Mouse (Mus musculus) lung, embryonic 14.5 days (tissue): ENCODE measurements around the gene Srrm2. TPM values are rescaled to one million over a fixed set of nuclear protein-coding genes. Genes with fewer than 3 reads are reported as not detected.

ENCODE experiments used
- ATAC-seq: fragments of 200-750 bp; cut with Nextera tagmentation; 2 replicates; pipeline ENCODE4 v1.8.0; 2017; ENCODE audit warnings: mild to moderate bottlenecking, moderate TSS enrichment, moderate library complexity; ENCODE audit not compliant: insufficient read depth
- DNase-seq: peaks from one replicate; pipeline ENCODE4 v3.0.0-alpha.2; 2015
- H3K27ac ChIP-seq: fragments of 300-500 bp; sonication (generic); 2 replicates; pipeline ENCODE4 v1.5.1; 2014; ENCODE audit warnings: low read depth, mild to moderate bottlenecking, moderate library complexity
- H3K27me3 ChIP-seq: fragments of 300-500 bp; sonication (generic); 2 replicates; pipeline ENCODE4 v1.6.1; 2014; ENCODE audit warnings: low read length, control low read depth; ENCODE audit not compliant: insufficient read depth
- H3K36me3 ChIP-seq: fragments of 300-500 bp; sonication (generic); 2 replicates; pipeline ENCODE4 v1.6.1; 2014; ENCODE audit warnings: control low read depth; ENCODE audit not compliant: insufficient read depth
- H3K4me1 ChIP-seq: fragments of 300-500 bp; sonication (generic); 2 replicates; pipeline ENCODE4 v1.6.1; 2014; ENCODE audit warnings: antibody characterized with exemption, control low read depth; ENCODE audit not compliant: insufficient read depth
- H3K4me2 ChIP-seq: fragments of 300-500 bp; sonication (generic); 2 replicates; pipeline ENCODE4 v1.6.1; 2014; ENCODE audit warnings: mild to moderate bottlenecking
- H3K4me3 ChIP-seq: fragments of 300-500 bp; sonication (generic); 2 replicates; pipeline ENCODE4 v1.5.1; 2014; ENCODE audit warnings: low read depth, low read length
- H3K9ac ChIP-seq: fragments of 300-500 bp; sonication (generic); 2 replicates; pipeline ENCODE4 v1.6.1; 2014
- H3K9me3 ChIP-seq: fragments of 300-500 bp; sonication (generic); 2 replicates; pipeline ENCODE4 v1.6.1; 2016; ENCODE audit warnings: low read depth, low read length, control low read depth
- CTCF ChIP-seq: IDR thresholded peaks from 2 replicates; pipeline ENCODE4 v1.5.1; 2016; ENCODE audit warnings: antibody characterized with exemption, low read depth
- WGBS: fragments of 180-500 bp; shearing (Covaris S2); extraction: QIAGEN DNeasy Blood & Tissue Kit; methylation state at CpG from one replicate; pipeline ENCODE4 v1.1.7; 2014; 5-methylcytosine and 5-hydroxymethylcytosine counted together
- microRNA-seq: library from miRNA; unstranded; fragments of <30 nt; microRNA quantifications from one replicate; pipeline ENCODE4, GENCODE M21; 2016; ENCODE audit warnings: borderline number of aligned reads
- polyA plus RNA-seq: library from polyadenylated mRNA; unstranded; fragments of >200 nt; fragmentation: Nextera tagmentation; extraction: Ambion mirVana; gene quantifications from 2 replicates; pipeline ENCODE4 v1.2.1, GENCODE M21; 2014

Gene Srrm2
- polyA plus RNA-seq, 1 experiment from 2014 or later: 491 TPM

DNA sequence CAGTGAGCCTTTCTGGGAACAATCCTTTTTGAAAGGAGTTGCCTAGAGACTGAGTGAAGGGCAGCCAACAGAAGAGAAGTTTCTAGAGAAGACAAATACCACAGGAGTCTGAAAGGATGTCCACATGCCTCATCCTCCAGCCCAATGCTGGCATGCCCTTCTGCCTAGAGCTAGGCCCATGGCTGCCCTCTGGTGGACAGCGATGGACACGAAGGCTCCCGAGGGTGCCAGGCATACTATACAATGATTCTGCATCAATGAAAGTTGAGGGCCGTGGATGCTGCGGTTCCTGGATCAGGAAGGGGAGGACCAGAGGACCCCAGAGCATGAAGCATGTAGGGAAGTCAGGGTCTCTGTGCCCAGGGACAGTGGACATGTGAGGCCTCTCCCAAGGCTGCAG, 63.0 kb downstream of the Srrm2 start:
- Histone ChIP-seq H3K27me3 (no peaks in the 10 kb centered on the region), H3K27ac (no peak overlapping the region), H3K4me1 (no peaks in the 10 kb centered on the region), H3K4me2 (no peak overlapping the region), H3K4me3 (no peak overlapping the region), H3K36me3 (no peaks in the 10 kb centered on the region), H3K9me3 (no peaks in the 10 kb centered on the region), H3K9ac (no peak overlapping the region)
- WGBS: 33% methylated on average over 5 of the region's 5 CpGs
- peak; percentile 73 for DNase-seq
- ATAC-seq: 0 out of 2 replicates have a peak, but pooled peaks have one; percentile 43
- peak; percentile 79 for TF ChIP-seq CTCF

GRCm38 (mm10) chr17:23854229-23854765, 64.0 kb downstream of the Srrm2 start:
- Histone ChIP-seq H3K27me3 (no peaks in the 10 kb centered on the region), H3K27ac (no peak overlapping the region), H3K9ac (no peak overlapping the region), H3K4me2 (no peak overlapping the region), H3K9me3 (no peaks in the 10 kb centered on the region), H3K4me1 (no peaks in the 10 kb centered on the region), H3K36me3 (no peaks in the 10 kb centered on the region), H3K4me3 (no peak overlapping the region)
- TF ChIP-seq CTCF: no peak
- no peak for DNase-seq
- no peak for ATAC-seq
- WGBS: 77% methylated on average over 10 of the region's 10 CpGs

DNA sequence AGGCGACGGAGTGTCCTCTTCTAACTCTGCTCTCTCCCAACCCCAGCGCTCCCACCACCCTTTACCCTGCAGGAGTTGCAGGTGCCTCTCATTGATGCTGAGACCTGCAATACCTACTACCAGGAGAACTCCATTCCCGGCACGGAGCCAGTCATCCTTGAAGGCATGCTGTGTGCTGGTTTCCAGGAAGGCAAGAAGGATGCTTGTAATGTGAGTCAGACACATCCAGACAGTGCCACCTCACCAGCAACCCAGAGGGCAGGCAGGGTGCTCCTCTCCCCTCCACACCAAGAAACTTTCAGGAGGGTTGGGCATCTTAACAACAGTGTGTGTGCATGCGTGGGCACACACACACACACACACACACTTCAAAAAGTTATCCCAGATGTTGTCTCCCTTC, 66.9 kb downstream of the Srrm2 start:
- Histone ChIP-seq H3K4me1 (no peaks in the 10 kb centered on the region), H3K27ac (no peak overlapping the region), H3K9ac (no peak overlapping the region), H3K4me3 (no peak overlapping the region), H3K36me3 (no peaks in the 10 kb centered on the region), H3K4me2 (no peak overlapping the region), H3K9me3 (no peaks in the 10 kb centered on the region), H3K27me3 (no peaks in the 10 kb centered on the region)
- DNase-seq: no peak
- 81% methylated on average over 6 of the region's 6 CpGs for WGBS
- ATAC-seq: no peak
- TF ChIP-seq CTCF: no peak

DNA sequence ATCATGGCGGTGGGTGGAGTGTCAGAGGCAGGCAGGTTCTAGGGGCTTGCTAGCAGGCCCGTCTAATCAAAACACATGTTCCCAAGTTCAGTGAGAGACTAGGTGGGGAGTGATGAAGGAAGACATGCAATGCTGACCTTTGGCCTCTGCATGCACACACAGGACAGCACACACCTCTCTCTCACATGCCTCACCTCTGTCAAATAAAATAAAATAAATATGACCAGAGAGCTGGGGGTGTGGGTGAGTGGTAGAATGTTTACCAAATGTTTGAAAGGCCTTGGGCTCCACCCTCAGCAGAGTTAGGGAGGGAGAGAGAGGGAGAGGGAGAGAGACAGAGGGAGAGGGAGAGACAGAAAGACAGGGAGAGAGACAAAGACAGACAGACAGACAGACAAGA, 67.6 kb downstream of the Srrm2 start:
- no peaks in the 10 kb centered on the region for H3K4me1 ChIP-seq
- H3K27me3 ChIP-seq: no peaks in the 10 kb centered on the region
- H3K36me3 ChIP-seq: no peaks in the 10 kb centered on the region
- no peak for TF ChIP-seq CTCF
- H3K9me3 ChIP-seq: no peaks in the 10 kb centered on the region
- H3K4me2 ChIP-seq: no peak overlapping the region
- ATAC-seq: no peak
- 31% methylated on average over 2 of the region's 2 CpGs for WGBS
- H3K4me3 ChIP-seq: no peak overlapping the region
- DNase-seq: no peak
- H3K27ac ChIP-seq: no peak overlapping the region
- no peak overlapping the region for H3K9ac ChIP-seq

DNA sequence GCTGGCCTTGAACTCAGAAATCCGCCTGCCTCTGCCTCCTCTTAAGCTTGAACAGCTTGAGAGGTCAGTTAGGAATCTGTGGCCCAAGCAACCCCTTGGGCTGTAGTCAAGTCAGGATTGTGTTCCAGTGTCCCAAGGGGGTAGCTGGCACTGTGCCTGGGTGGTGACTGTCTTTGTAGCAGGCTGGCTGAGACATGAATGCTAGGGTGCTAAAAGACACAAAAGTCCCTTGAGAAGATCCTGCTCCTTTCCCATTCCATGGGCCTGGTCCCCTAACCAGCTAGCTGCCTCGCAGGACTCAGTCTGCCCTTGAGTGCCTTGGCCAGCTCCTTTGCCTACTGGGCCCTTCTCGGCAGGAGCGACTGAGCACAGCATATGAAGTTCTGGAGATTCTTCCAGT, 72.6 kb downstream of the Srrm2 start:
- TF ChIP-seq CTCF: no peak
- 85% methylated on average over 4 of the region's 4 CpGs for WGBS
- H3K9ac ChIP-seq: no peak overlapping the region
- no peak overlapping the region for H3K27ac ChIP-seq
- H3K4me3 ChIP-seq: no peak overlapping the region
- H3K27me3 ChIP-seq: no peaks in the 10 kb centered on the region
- no peaks in the 10 kb centered on the region for H3K4me1 ChIP-seq
- no peak for ATAC-seq
- H3K9me3 ChIP-seq: no peaks in the 10 kb centered on the region
- H3K4me2 ChIP-seq: no peak overlapping the region
- H3K36me3 ChIP-seq: no peaks in the 10 kb centered on the region
- no peak for DNase-seq

DNA sequence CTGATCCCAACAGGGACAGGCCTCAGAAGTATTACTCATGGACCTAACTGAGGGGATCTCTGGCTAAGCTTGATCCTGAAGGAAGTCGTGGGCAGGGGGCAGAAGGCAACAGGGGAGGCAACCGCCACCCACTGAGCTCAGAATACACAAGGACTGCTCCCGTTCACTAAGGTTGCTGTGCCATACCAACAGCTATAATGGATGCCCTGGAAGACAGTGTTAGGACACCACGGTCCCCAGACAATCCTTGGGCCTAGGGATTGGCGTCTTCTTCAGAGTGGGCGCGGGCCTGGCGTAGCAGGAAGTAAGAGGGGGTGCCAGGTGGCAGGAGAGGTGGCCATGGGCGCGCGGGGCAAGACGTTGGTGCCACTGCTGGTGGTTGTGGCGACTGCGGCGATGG, 77.4 kb downstream of the Srrm2 start, which contains the start of gene Prss21:
TSS of gene Prss21 (plus strand) at position 301 of the 400 bp plus-strand sequence.
- H3K4me3 ChIP-seq: no peak within 1 kb of the TSS
- WGBS: 81% methylated on average over 15 of the region's 15 CpGs
- ATAC-seq: no peak
- no peak within 1 kb of the TSS for H3K27ac ChIP-seq
- no peak within 1 kb of the TSS for H3K4me2 ChIP-seq
- H3K9me3 ChIP-seq: no peaks in the 10 kb centered on the region
- DNase-seq: no peak
- no peak for TF ChIP-seq CTCF
- no peaks in the 10 kb centered on the region for H3K36me3 ChIP-seq
- H3K4me1 ChIP-seq: no peaks in the 10 kb centered on the region
- H3K27me3 ChIP-seq: no peaks in the 10 kb centered on the region
- no peak within 1 kb of the TSS for H3K9ac ChIP-seq

GRCm38 (mm10) chr17:23868513-23868912, 78.2 kb downstream of the Srrm2 start:
- no peak for DNase-seq
- H3K27ac ChIP-seq: no peak overlapping the region
- no peaks in the 10 kb centered on the region for H3K27me3 ChIP-seq
- H3K9ac ChIP-seq: no peak overlapping the region
- no peak overlapping the region for H3K4me2 ChIP-seq
- H3K4me1 ChIP-seq: no peaks in the 10 kb centered on the region
- H3K4me3 ChIP-seq: no peak overlapping the region
- H3K9me3 ChIP-seq: no peaks in the 10 kb centered on the region
- ATAC-seq: no peak
- TF ChIP-seq CTCF: no peak
- WGBS: 79% methylated on average over 11 of the region's 11 CpGs
- H3K36me3 ChIP-seq: no peaks in the 10 kb centered on the region

Small RNA genes lying within 50 kb of the gene (microRNA-seq; reads per million reads assigned to microRNA genes)
- gene Mir5125: 1.9 reads per million

Other genes starting within 250 kb of the Srrm2 start
- 21.8 and 24.7 TPM in 2 replicates for gene Zfp213, start 226.3 kb upstream of the Srrm2 start, polyA plus RNA-seq
- gene Zfp13, start 191.0 kb upstream of the Srrm2 start, polyA plus RNA-seq: 12.3 and 15.6 TPM in 2 replicates
- gene Zscan10, start 189.7 kb upstream of the Srrm2 start, polyA plus RNA-seq: 0.53 and 0.74 TPM in 2 replicates
- gene Mmp25, start 145.3 kb upstream of the Srrm2 start, polyA plus RNA-seq: 0.31 and 0.86 TPM in 2 replicates
- 1.3 and 1.9 TPM in 2 replicates for gene Bicdl2, start 130.0 kb upstream of the Srrm2 start, polyA plus RNA-seq
- 63.8 and 71.1 TPM in 2 replicates for gene Hcfc1r1, start 116.9 kb upstream of the Srrm2 start, polyA plus RNA-seq
- 47.4 and 49.6 TPM in 2 replicates for gene Thoc6, start 116.7 kb upstream of the Srrm2 start, polyA plus RNA-seq
- 21.6 and 24.0 TPM in 2 replicates for gene Tnfrsf12a, start 113.1 kb upstream of the Srrm2 start, polyA plus RNA-seq
- 207 and 219 TPM in 2 replicates for gene Cldn6, start 111.3 kb upstream of the Srrm2 start, polyA plus RNA-seq
- 5.1 and 6.2 TPM in 2 replicates for gene Cldn9, start 106.5 kb upstream of the Srrm2 start, polyA plus RNA-seq
- gene 1520401A03Rik, start 67.7 kb upstream of the Srrm2 start, polyA plus RNA-seq: 0.17 TPM in 1 of 2 replicates, not detected in the other
- gene Pkmyt1, start 64.2 kb upstream of the Srrm2 start, polyA plus RNA-seq: 68.4 and 79.0 TPM in 2 replicates
- 35.8 TPM in 2 replicates for gene Paqr4, start 49.7 kb upstream of the Srrm2 start, polyA plus RNA-seq
- gene Kremen2, start 44.7 kb upstream of the Srrm2 start, polyA plus RNA-seq: not detected in 2 replicates
- gene Flywch1, start 18.9 kb upstream of the Srrm2 start, polyA plus RNA-seq: 64.9 and 73.4 TPM in 2 replicates
- 28.4 and 29.3 TPM in 2 replicates for gene Flywch2, start 4.5 kb upstream of the Srrm2 start, polyA plus RNA-seq
- 1,057 and 1,075 TPM in 2 replicates for gene Elob, start 38.6 kb downstream of the Srrm2 start, polyA plus RNA-seq
- gene Prss33, start 45.5 kb downstream of the Srrm2 start, polyA plus RNA-seq: not detected in 2 replicates
- gene Prss32, start 53.3 kb downstream of the Srrm2 start, polyA plus RNA-seq: not detected in 2 replicates
- 1.0 and 1.4 TPM in 2 replicates for gene Prss41, start 53.6 kb downstream of the Srrm2 start, polyA plus RNA-seq
- gene Prss21, start 77.5 kb downstream of the Srrm2 start, polyA plus RNA-seq: not detected in 2 replicates
- 1.0 TPM in 1 of 2 replicates, not detected in the other for gene Dcpp1, start 90.3 kb downstream of the Srrm2 start, polyA plus RNA-seq
- not detected in 2 replicates for gene Dcpp2, start 90.3 kb downstream of the Srrm2 start, polyA plus RNA-seq
- 2.2 TPM in 2 replicates for gene Dcpp3, start 126.9 kb downstream of the Srrm2 start, polyA plus RNA-seq
- not detected in 2 replicates for gene Sbp, start 151.1 kb downstream of the Srrm2 start, polyA plus RNA-seq
- not detected in 2 replicates for gene Sbpl, start 164.7 kb downstream of the Srrm2 start, polyA plus RNA-seq
- 0.20 TPM in 1 of 2 replicates, not detected in the other for gene Prss30, start 190.0 kb downstream of the Srrm2 start, polyA plus RNA-seq
- gene Prss22, start 207.6 kb downstream of the Srrm2 start, polyA plus RNA-seq: 2.1 TPM in 2 replicates
- gene Prss27, start 247.6 kb downstream of the Srrm2 start, polyA plus RNA-seq: 0.20 and 0.24 TPM in 2 replicates